8 mouse cellular contexts compared by ENCODE assay signal in genomic region chr9:48538044-48538645, GRCm38 (mm10). TPM values are rescaled to one million over a fixed set of nuclear protein-coding genes. Genes with fewer than 3 reads are reported as not detected.
A peak's percentile ranks its signal among the peaks of the same experiment; 100 is the strongest.
DNase-seq lines count a peak whose midpoint lies in the region; ATAC-seq and TF ChIP-seq lines count a peak whose summit lies in the region.

No protein-coding gene starts in this region.

- no peak for TF ChIP-seq CTCF in forebrain, postnatal 0 days (IDR thresholded peaks at IDR 0.05; ENCODE audit: low read depth)
- TF ChIP-seq CTCF in lung, postnatal 0 days (IDR thresholded peaks at IDR 0.05): no peak

- WGBS in heart, embryonic 10.5 days: 2% methylated on average over 17 of the region's 17 CpGs
- under 1% methylated on average over 17 of the region's 17 CpGs for WGBS in forebrain, postnatal 0 days
- WGBS in lung, postnatal 0 days: 7% methylated on average over 17 of the region's 17 CpGs

- peak overlapping the region; percentile 49 for H3K4me3 ChIP-seq in heart, embryonic 10.5 days
- peak overlapping the region; percentile 11 for H3K4me3 ChIP-seq in forebrain, postnatal 0 days (ENCODE audit: low read depth, low read length)
- H3K4me3 ChIP-seq in lung, postnatal 0 days (ENCODE audit: low read depth, low read length): no peak overlapping the region

- no peak for DNase-seq in heart, embryonic 10.5 days (ENCODE audit: low spot score)
- DNase-seq in heart, postnatal 10 days: no peak
- peak; percentile 27 for DNase-seq in ES-CJ7 (ENCODE audit: low read depth, low spot score)
- peak; percentile 47 for DNase-seq in forebrain, postnatal 0 days
- peak; percentile 28 for DNase-seq in thymus, postnatal 4 days
- DNase-seq in lung, postnatal 0 days (ENCODE audit: low spot score): no peak
- DNase-seq in urinary bladder, postnatal 4 days (ENCODE audit: low spot score in 2 of 2): no peak

- H3K4me1 ChIP-seq in heart, embryonic 10.5 days: 0 out of 2 replicates have a peak, but pooled peaks cover 8% of the 10 kb centered on the region
- H3K4me1 ChIP-seq in forebrain, postnatal 0 days (ENCODE audit: insufficient read depth): 0 out of 2 replicates have a peak, but pooled peaks cover 2% of the 10 kb centered on the region
- no peaks in the 10 kb centered on the region for H3K4me1 ChIP-seq in lung, postnatal 0 days (ENCODE audit: insufficient read depth, low read depth, low read length)

- TF ChIP-seq EP300 in lung, postnatal 0 days (IDR thresholded peaks at IDR 0.05): no peak

- peak; percentile 78 for ATAC-seq in forebrain, postnatal 0 days
- ATAC-seq in megakaryocyte progenitor cell, adult 5-6 weeks (replicated peaks; ENCODE audit: poor library complexity): peak; percentile 17; the same call in 1 of the 2 replicates
- ATAC-seq in lung, postnatal 0 days: no peak

- H3K36me3 ChIP-seq in heart, embryonic 10.5 days: no peaks in the 10 kb centered on the region
- no peaks in the 10 kb centered on the region for H3K36me3 ChIP-seq in forebrain, postnatal 0 days (ENCODE audit: insufficient read depth)
- no peaks in the 10 kb centered on the region for H3K36me3 ChIP-seq in lung, postnatal 0 days (ENCODE audit: insufficient read depth, low read length)

- H3K27me3 ChIP-seq in heart, embryonic 10.5 days (ENCODE audit: insufficient read depth, poor library complexity, severe bottlenecking): peaks cover 24% of the 10 kb centered on the region; the same call in 1 of the 2 replicates
- H3K27me3 ChIP-seq in forebrain, postnatal 0 days (ENCODE audit: insufficient read depth, low read length): no peaks in the 10 kb centered on the region
- H3K27me3 ChIP-seq in lung, postnatal 0 days (replicated peaks; ENCODE audit: insufficient read depth, low read length): peaks cover 3% of the 10 kb centered on the region; the same call in 1 of the 2 replicates

- H3K9me3 ChIP-seq in heart, embryonic 10.5 days: 0 out of 2 replicates have a peak, but pooled peaks cover 3% of the 10 kb centered on the region
- 0 out of 2 replicates have a peak, but pooled peaks cover 11% of the 10 kb centered on the region for H3K9me3 ChIP-seq in forebrain, postnatal 0 days (ENCODE audit: low read length)
- H3K9me3 ChIP-seq in lung, postnatal 0 days (ENCODE audit: low read length): no peaks in the 10 kb centered on the region

- intact Hi-C loops in heart, postnatal 10 days (cut with DNase I): no loop called here

- H3K4me2 ChIP-seq in forebrain, postnatal 0 days (ENCODE audit: low read depth): peak overlapping the region; percentile 52
- no peak overlapping the region for H3K4me2 ChIP-seq in lung, postnatal 0 days (replicated peaks; ENCODE audit: low read depth, low read length)

- peak overlapping the region; percentile 52; the same call in 1 of the 2 replicates for H3K27ac ChIP-seq in heart, embryonic 10.5 days
- H3K27ac ChIP-seq in forebrain, postnatal 0 days (ENCODE audit: low read depth, low read length): peak overlapping the region; percentile 23; the same call in 1 of the 2 replicates
- H3K27ac ChIP-seq in lung, postnatal 0 days (ENCODE audit: low read length): no peak overlapping the region

- H3K9ac ChIP-seq in forebrain, postnatal 0 days: peak overlapping the region; percentile 22; the same call in 1 of the 2 replicates
- no peak overlapping the region for H3K9ac ChIP-seq in lung, postnatal 0 days (replicated peaks; ENCODE audit: low read depth)

RNA-seq across cellular contexts. Expression of gene Gm5617, which starts 42.9 kb away (rescaled TPM):
- 21.1 and 25.1 TPM in 2 replicates for polyA plus RNA-seq in heart, embryonic 10.5 days (2016; fragmentation: Nextera tagmentation; extraction: Ambion mirVana)
- total RNA-seq in heart, postnatal 10 days (2021): 10 to 100 TPM; 26.4 TPM
- 24.4 and 24.6 TPM in 2 replicates for total RNA-seq in forebrain, postnatal 0 days (2014; rRNA removed)
- polyA plus RNA-seq in forebrain, postnatal 0 days (2015; fragmentation: Nextera tagmentation; extraction: Ambion mirVana): 23.3 and 30.7 TPM in 2 replicates
- total RNA-seq in megakaryocyte progenitor cell, adult 5-6 weeks (2015): 4.9 and 8.8 TPM in 2 replicates
- total RNA-seq in megakaryocyte progenitor cell, adult 5-6 weeks (2017): 6.3 and 13.5 TPM in 2 replicates
- 48.9 and 52.2 TPM in 2 replicates for polyA plus RNA-seq in lung, postnatal 0 days (2015; fragmentation: Nextera tagmentation; extraction: Ambion mirVana)

RNA-seq across cellular contexts. Expression of gene Rbm7, which starts 43.0 kb away (rescaled TPM):
- 89.0 and 106 TPM in 2 replicates for polyA plus RNA-seq in heart, embryonic 10.5 days (2016; fragmentation: Nextera tagmentation; extraction: Ambion mirVana)
- total RNA-seq in heart, postnatal 10 days (2021): 10 to 100 TPM; 30.6 to 34.9 TPM
- total RNA-seq in forebrain, postnatal 0 days (2014; rRNA removed): 70.9 and 74.4 TPM in 2 replicates
- 86.8 and 92.7 TPM in 2 replicates for polyA plus RNA-seq in forebrain, postnatal 0 days (2015; fragmentation: Nextera tagmentation; extraction: Ambion mirVana)
- 117 and 122 TPM in 2 replicates for total RNA-seq in megakaryocyte progenitor cell, adult 5-6 weeks (2015)
- 97.9 and 109 TPM in 2 replicates for total RNA-seq in megakaryocyte progenitor cell, adult 5-6 weeks (2017)
- 101 and 104 TPM in 2 replicates for polyA plus RNA-seq in lung, postnatal 0 days (2015; fragmentation: Nextera tagmentation; extraction: Ambion mirVana)

RNA-seq across cellular contexts. Expression of gene Rexo2, which starts 57.7 kb away (rescaled TPM):
- 127 and 138 TPM in 2 replicates for polyA plus RNA-seq in heart, embryonic 10.5 days (2016; fragmentation: Nextera tagmentation; extraction: Ambion mirVana)
- total RNA-seq in heart, postnatal 10 days (2021): 10 to 100 TPM; 65.3 to 67.9 TPM
- 61.2 and 83.9 TPM in 2 replicates for total RNA-seq in forebrain, postnatal 0 days (2014; rRNA removed)
- polyA plus RNA-seq in forebrain, postnatal 0 days (2015; fragmentation: Nextera tagmentation; extraction: Ambion mirVana): 108 and 109 TPM in 2 replicates
- total RNA-seq in megakaryocyte progenitor cell, adult 5-6 weeks (2015): 106 and 124 TPM in 2 replicates
- total RNA-seq in megakaryocyte progenitor cell, adult 5-6 weeks (2017): 164 and 165 TPM in 2 replicates
- 119 and 120 TPM in 2 replicates for polyA plus RNA-seq in lung, postnatal 0 days (2015; fragmentation: Nextera tagmentation; extraction: Ambion mirVana)

Comparison
In these comparisons a context has a peak if more than half of its experiments do, and no peak if none do; other contexts are left out.
1. DNase-seq: peak in ES-CJ7 (single experiment), forebrain, postnatal 0 days (single experiment) and thymus, postnatal 4 days (single experiment); none in heart, embryonic 10.5 days (single experiment), heart, postnatal 10 days (0 of 2), lung, postnatal 0 days (single experiment) and urinary bladder, postnatal 4 days (0 of 2).